Mouse (Mus musculus) thymus, adult 2 months (tissue): Measurements from ENCODE around the gene Crb2. TPM values are rescaled to one million over a fixed set of nuclear protein-coding genes. Genes with fewer than 3 reads are reported as not detected.

Experiments
- DNase-seq: peaks from one replicate; pipeline ENCODE4 v3.0.0; 2021
- H3K27ac ChIP-seq: fragments of 200-500 bp; 2 replicates; pipeline ENCODE4 v1.5.1; 2012; ENCODE audit warnings: low read length, control low read depth; ENCODE audit not compliant: control insufficient read depth, insufficient read depth
- H3K27me3 ChIP-seq: fragments of 200-500 bp; 2 replicates; pipeline ENCODE4 v1.6.1; 2012; ENCODE audit warnings: mild to moderate bottlenecking, low read length, moderate library complexity, mixed read lengths; ENCODE audit not compliant: control insufficient read depth, insufficient read depth
- H3K36me3 ChIP-seq: fragments of 200-500 bp; 2 replicates; pipeline ENCODE4 v1.6.1; 2012; ENCODE audit warnings: mild to moderate bottlenecking, low read length, moderate library complexity; ENCODE audit not compliant: control insufficient read depth, insufficient read depth
- H3K4me1 ChIP-seq: fragments of 200-500 bp; replicated peaks from 2 replicates; pipeline ENCODE4 v1.6.1; 2012; ENCODE audit warnings: low read length; ENCODE audit not compliant: control insufficient read depth, insufficient read depth
- H3K4me3 ChIP-seq: fragments of 200-500 bp; 2 replicates; pipeline ENCODE4 v1.5.1; 2012; ENCODE audit warnings: mild to moderate bottlenecking, low read length, control low read depth, moderate library complexity; ENCODE audit not compliant: control insufficient read depth, insufficient read depth
- CTCF ChIP-seq: fragments of 200-500 bp; IDR thresholded peaks from 2 replicates; pipeline ENCODE4 v1.5.1; 2012; ENCODE audit warnings: mild to moderate bottlenecking, control low read depth, low read length, moderate library complexity, borderline replicate concordance; ENCODE audit not compliant: control insufficient read depth, poor library complexity, insufficient read depth; ENCODE audit errors: extremely low read depth
- POLR2A ChIP-seq: fragments of 200-500 bp; IDR thresholded peaks from 2 replicates; pipeline ENCODE4 v1.6.1; 2012; ENCODE audit warnings: mild to moderate bottlenecking, low read length, control low read depth, moderate library complexity; ENCODE audit not compliant: control insufficient read depth, poor library complexity, insufficient read depth; ENCODE audit errors: extremely low read depth
- WGBS: fragments of 180-500 bp; shearing (Covaris S2); methylation state at CpG from one replicate; pipeline ENCODE4 v1.1.7; 2018; 5-methylcytosine and 5-hydroxymethylcytosine counted together
- polyA plus RNA-seq: library from polyadenylated mRNA; depleted of rRNA; stranded (reverse); fragments of >200 nt; gene quantifications from 2 replicates; pipeline ENCODE4 v1.2.3, GENCODE M21; 2012

Gene Crb2
- polyA plus RNA-seq, 1 experiment, result 0.38 TPM

DNA sequence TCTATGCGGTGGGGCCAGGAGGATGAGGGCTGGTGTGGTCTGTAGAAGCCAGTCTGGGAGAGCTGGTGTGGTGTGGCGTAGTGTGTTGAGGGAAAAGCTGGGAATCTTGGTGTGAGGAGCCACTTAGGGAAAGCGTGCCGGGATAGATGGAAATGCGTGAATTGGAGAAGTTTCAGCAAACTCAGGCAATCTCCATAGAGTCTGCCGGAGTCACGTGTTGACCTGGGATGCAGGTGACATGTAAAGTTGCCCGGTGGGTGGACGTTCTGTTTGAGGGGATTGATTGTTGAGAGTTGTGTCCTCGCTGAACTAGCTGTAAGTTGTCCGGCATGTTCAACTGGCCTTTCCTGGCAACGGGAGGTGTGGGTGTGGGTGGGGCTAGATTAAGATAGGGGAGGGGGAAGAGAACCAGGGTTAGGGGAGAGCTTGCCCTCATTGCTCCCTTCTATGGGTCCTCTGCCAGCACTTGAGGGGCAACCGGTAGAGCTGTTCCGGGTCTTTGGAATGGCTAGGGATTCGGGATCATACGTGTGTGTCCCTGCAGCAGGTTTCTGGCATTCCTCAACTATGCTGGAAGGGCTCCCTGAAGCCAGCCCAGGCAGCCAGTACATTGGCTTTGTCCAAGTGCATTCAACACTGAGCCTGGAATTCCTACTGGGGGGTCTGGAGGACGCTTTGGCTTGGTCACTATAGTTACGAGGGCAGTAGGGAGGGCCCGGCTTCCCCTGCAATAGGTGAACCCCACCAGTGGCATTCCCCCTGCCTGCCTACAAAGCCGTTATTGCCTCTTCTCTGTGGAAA is 762 bp downstream of the Crb2 start:
- Histone ChIP-seq H3K4me1 (0 out of 2 replicates have a peak, but pooled peaks cover 2% of the 10 kb centered on the region), H3K27ac (no peak overlapping the region), H3K36me3 (no peaks in the 10 kb centered on the region), H3K4me3 (no peak overlapping the region), H3K27me3 (no peaks in the 10 kb centered on the region)
- DNase-seq, result no peak
- WGBS, result 70% methylated on average over 20 of the region's 20 CpGs
- TF ChIP-seq CTCF, result no peak
- no peak for TF ChIP-seq POLR2A

DNA sequence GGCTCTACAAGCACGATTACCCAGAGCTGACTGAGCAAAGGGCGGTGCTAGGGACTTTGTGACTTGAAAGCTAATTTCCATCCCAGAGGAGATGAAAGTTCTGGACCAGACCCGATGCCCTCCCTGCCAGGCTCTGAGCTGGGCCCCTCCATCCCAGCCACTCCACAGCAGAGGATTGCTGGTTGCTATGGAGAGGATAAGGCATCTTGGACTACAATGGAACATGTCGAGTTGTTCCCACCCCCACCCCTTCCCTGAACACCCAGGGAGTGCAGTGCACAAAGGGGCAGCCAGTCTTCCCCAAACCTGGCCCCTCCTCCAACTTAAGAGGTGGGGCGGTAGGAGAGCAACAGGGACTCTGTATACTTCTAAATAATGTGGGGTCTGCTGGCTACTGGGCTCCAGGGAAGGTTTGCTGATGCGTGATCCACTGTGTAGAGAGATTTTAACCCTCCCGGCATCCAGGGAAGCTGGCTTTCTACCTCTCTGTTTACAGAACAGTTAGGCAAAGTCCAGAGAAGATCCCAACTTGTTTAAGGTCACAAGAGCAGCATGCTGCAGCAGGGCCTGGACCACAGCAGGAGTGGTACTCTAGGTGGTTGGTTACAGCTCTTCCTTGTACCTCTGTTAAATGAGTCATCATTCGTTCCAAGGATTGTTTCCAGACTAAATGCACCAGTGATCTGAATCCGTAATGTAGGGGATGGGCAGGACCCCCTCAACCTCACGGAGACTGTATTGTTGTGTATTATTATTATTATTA is 2.1 kb downstream of the Crb2 start:
- Histone ChIP-seq H3K4me1 (no peaks in the 10 kb centered on the region), H3K4me3 (no peak overlapping the region), H3K27ac (no peak overlapping the region), H3K36me3 (no peaks in the 10 kb centered on the region), H3K27me3 (no peaks in the 10 kb centered on the region)
- no peak for TF ChIP-seq CTCF
- TF ChIP-seq POLR2A, result no peak
- WGBS, result 87% methylated on average over 10 of the region's 10 CpGs
- no peak for DNase-seq

DNA sequence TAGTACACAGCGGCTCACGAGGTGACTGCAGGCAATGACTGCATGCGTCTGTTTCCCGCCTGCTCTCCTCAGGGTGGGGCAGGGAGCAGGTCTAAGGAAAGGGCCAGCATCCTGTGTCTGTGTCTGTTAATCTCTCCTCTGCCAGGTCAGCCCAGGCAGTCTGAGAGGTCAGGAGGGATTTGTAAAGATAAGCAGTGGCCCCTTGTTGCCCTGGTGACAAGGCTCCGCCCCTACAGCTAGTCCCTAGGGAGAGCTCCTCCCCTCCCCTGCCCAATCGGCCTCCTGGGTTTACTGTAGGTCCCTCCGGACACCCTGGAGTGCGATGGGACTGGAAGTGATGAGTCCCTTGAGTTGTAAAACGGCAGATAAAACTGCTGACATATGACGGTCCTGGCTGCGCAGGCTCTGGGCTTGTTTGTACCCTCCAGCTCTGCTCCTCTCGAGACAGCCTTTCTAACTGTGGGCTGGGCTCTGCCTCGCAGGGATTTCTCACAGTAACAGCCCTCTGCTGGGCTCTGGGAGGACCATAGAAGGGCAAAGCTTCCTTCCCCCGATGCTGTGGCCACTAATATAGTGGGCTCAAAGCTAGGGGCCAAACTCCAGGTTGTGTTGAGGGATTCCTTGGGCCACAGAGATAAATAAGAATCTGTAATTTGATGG is 4.4 kb downstream of the Crb2 start:
- WGBS, result 14% methylated on average over 14 of the region's 14 CpGs
- no peaks in the 10 kb centered on the region for H3K27me3 ChIP-seq
- H3K27ac ChIP-seq, result no peak overlapping the region

DNA sequence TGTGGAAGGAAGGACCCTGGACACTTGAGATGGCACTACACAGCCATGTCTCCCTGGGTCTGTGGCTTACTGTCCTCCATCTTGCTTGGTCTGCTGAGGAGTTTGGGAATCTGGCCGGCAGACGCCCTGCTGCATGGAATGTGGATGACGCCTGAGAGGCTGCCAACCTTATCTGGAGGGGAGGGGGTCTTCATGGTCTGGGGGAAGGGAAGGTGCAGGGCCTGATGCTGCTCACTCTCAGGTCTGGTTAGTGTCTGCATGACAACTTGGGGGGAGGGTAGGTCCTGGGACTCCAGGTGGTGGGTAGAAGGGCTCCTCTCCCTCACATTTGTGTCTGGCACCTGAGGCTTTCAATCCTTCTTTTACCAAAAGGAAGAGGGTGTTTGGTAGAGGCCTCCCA is 5.4 kb downstream of the Crb2 start:
- H3K27me3 ChIP-seq, result no peaks in the 10 kb centered on the region
- WGBS, result 100% methylated on average over 3 of the region's 3 CpGs
- TF ChIP-seq CTCF, result no peak
- no peak for TF ChIP-seq POLR2A
- H3K4me1 ChIP-seq, result 0 out of 2 replicates have a peak, but pooled peaks cover 2% of the 10 kb centered on the region
- no peaks in the 10 kb centered on the region for H3K36me3 ChIP-seq
- no peak for DNase-seq
- H3K27ac ChIP-seq, result no peak overlapping the region
- H3K4me3 ChIP-seq, result no peak overlapping the region

More for the DNA sequence above, 4.4 kb downstream of the Crb2 start:
- H3K4me1 ChIP-seq, result no peaks in the 10 kb centered on the region
- no peak for DNase-seq
- H3K36me3 ChIP-seq, result no peaks in the 10 kb centered on the region
- TF ChIP-seq CTCF, result no peak
- TF ChIP-seq POLR2A, result no peak
- no peak overlapping the region for H3K4me3 ChIP-seq

DNA sequence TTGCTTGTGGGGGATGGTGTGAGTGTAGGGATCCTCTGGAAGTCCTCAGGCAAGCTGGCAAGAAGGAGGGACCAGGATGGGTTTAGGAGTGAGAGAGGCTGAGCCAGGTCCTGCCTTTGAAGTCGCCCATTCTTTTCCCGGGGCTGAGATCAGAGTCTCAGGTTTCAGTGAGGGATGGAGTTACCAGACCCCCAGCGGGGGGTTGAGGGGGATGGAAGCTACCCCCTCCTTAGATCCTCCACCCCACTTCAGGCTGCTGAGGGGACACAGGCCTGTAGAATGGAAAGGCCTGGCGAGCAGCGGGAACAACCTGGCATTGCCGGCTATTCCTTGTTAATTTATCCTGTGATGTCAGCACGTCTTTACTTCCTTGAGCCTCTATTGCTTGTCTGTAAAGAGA is 6.0 kb downstream of the Crb2 start:
- H3K4me1 ChIP-seq, result peaks cover 4% of the 10 kb centered on the region; the same call in 1 of the 2 replicates
- no peak for DNase-seq
- no peaks in the 10 kb centered on the region for H3K36me3 ChIP-seq
- WGBS, result 84% methylated on average over 7 of the region's 7 CpGs
- H3K27ac ChIP-seq, result no peak overlapping the region
- H3K4me3 ChIP-seq, result no peak overlapping the region
- no peak for TF ChIP-seq POLR2A
- TF ChIP-seq CTCF, result no peak
- no peaks in the 10 kb centered on the region for H3K27me3 ChIP-seq

DNA sequence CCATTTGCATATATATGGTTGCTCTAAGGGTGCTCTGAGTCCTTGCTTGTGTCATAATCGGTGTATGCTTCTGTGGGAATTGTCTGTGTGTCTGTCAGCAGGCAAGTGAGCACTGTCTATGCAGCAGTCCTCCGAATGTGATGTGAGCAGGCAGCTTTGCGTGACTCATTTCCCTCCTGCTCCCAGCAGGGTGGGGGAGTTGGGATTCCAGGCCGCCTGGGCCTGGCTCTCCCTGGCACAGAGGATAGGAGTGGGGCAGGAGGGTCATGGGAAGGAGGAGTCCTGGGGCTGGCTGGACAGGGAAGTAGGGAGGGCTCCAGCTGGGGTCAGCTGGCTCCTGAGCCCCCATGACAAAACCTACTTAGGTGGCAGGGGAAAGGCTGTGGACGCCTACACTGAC is 8.4 kb downstream of the Crb2 start:
- no peaks in the 10 kb centered on the region for H3K27me3 ChIP-seq
- DNase-seq, result no peak
- TF ChIP-seq POLR2A, result no peak
- TF ChIP-seq CTCF, result no peak
- no peak overlapping the region for H3K4me3 ChIP-seq
- peaks cover 4% of the 10 kb centered on the region; the same call in 1 of the 2 replicates for H3K4me1 ChIP-seq
- no peaks in the 10 kb centered on the region for H3K36me3 ChIP-seq
- 83% methylated on average over 5 of the region's 5 CpGs for WGBS
- H3K27ac ChIP-seq, result no peak overlapping the region
